Mouse (Mus musculus) T-cell, adult 2 months (primary cell): ENCODE results near the gene Vps26c.
"Not testable (repeated sequence)": the region's sequence is repeated elsewhere in the genome, so short reads cannot be mapped to it uniquely, and the experiment has no call there.

Source experiments
- DNase-seq: peaks from one replicate; pipeline ENCODE4 v3.0.0; 2022; ENCODE audit warnings: low spot score

Gene Vps26c

DNA sequence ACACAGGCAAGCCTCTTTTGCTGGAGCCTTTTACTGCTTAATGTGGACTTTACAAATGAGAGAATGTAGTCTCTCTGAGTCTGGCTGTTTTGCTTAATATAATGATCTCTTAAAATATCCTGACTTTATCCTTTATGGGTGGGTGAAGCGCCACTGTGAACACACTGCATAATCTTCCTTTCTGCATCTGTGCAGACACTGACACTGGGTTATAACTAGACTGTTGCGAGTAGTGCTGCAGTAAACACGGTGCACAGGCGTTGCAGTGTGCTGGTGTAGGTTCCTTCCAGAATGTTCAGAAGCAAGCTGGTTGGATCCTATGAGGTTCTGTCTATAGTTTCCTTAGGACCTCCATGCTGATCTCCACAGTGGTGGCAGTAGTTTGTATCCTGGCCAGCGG lies 37.3 kb downstream of the Vps26c start:
- no peak for DNase-seq

GRCm38 (mm10) chr16:94487341-94487740 lies 39.3 kb downstream of the Vps26c start:
- no peak for DNase-seq

GRCm38 (mm10) chr16:94484752-94485535 lies 41.7 kb downstream of the Vps26c start:
- DNase-seq, result peak; percentile 16

GRCm38 (mm10) chr16:94473086-94473822 lies 53.4 kb downstream of the Vps26c start:
- DNase-seq, result no peak

DNA sequence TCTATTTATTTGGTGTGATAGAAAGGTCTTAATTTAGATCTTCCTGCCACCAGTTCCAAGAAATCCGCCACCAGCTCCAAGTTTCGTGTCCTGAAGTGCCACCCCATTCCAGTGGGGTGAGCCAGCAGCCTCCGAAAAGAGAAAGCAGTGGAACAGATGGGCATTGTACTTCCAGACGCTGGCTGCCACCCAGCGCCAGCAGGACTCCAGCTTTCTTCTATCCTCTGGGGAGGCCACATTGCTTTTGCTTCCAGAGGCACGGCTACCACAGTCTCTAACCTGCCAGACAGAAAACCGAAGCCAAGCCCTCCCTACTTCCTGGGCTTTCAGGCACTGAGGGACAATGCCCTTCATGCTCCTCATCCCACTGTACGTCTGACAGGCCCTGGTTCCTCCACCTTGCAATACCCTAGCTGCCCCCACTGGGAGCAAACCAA lies 54.1 kb downstream of the Vps26c start:
- DNase-seq, result no peak

DNA sequence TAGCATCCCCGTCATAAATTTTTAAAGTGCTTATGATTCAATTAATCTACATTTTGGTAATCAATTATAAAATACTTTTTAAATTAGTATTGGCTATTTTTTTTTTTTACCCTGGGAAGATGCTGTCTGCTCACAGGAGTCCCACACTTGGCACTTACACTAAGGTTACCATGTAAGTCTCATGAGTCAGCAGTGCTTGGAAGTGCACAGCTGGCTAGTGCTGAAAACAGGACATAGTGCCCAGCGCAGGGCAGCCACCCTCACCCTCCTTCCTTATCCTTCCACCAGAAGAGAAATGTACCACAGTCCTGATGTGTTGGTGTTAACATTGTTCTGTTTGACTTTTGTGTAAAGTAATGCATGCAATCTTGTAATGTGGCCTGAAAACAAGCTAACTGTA lies 58.2 kb downstream of the Vps26c start:
- no peak for DNase-seq

GRCm38 (mm10) chr16:94467337-94468055 lies 59.1 kb downstream of the Vps26c start:
- no peak for DNase-seq

DNA sequence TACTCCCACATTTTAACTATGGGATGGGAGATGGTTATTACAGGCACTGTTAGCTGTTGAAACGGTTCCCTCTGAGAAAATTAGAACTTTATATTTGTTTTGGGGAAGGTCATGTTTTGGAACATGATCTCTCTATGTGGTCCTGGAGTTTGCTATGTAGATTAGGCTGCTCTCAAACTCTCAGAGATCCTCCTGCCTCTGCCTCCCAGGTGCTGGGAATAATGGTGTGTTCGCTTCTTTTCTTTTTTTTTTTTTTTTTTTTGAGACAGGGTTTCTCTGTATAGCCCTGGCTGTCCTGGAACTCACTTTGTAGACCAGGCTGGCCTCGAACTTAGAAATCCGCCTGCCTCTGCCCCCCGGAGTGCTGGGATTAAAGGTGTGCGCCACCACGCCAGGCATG lies 60.3 kb downstream of the Vps26c start:
- DNase-seq, result not testable (repeated sequence)

DNA sequence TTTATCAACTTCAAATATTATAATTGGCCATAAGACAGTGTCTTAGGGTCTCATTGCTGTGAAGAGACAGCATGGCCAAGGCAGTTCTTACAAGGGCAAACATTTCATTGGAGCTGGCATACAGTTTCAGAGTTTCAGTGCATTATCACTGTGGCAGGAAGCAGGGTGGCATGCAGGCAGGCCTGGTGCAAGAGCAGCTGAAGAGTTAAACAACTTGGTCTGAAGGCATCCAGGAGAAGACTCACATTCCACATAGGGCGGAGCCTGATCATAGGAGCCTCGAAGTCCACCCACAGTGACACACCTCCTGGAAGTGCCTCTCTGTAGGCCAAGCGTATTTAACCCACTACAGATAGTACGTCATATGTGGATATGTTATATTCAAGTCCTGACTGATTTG lies 60.7 kb downstream of the Vps26c start:
- DNase-seq, result no peak

DNA sequence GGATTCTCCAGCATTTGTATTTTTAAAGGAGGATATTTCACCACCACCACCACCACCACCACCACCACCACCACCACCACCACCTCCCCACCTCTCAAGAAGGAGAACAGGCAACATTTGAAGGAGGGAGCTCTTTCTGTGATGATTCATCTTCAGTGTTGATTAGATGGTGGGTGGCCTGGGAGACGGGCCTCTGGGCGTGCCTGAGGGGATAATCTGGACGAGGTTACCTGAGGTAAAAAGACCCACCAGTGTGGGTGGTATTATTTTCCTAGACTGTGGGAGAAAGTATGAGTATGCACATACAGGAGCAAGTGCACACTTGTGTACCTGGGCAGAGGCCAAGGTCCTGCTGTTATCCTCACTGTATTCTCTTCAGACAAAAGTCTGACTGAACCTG lies 62.6 kb downstream of the Vps26c start:
- no peak for DNase-seq

GRCm38 (mm10) chr16:94454146-94454545 lies 72.5 kb downstream of the Vps26c start:
- DNase-seq, result peak; percentile 49

DNA sequence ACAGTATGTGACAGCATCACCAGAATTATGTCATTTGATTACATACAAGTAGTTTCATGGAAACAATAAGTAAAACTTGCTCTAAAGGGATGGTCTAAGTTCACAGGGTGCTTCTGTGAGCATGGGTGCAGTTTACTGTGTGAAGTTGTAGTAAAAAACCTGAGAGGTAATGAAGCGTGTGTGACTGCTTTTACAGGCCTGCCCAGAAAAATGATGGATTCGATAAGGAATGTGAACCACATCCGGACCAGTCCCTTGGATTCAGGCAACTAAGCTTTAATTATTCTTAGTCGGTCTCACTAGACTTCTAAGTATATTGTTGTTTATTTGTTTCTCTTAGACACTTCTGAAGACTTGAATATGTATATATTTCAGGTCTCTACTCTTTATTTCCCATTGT lies 73.9 kb downstream of the Vps26c start:
- DNase-seq, result no peak

- DNase-seq, result no peak
Observed at GRCm38 (mm10) chr16:94451545-94452488, 74.8 kb downstream of the Vps26c start.

- no peak for DNase-seq
Observed at GRCm38 (mm10) chr16:94449632-94450031, 77.0 kb downstream of the Vps26c start.

DNA sequence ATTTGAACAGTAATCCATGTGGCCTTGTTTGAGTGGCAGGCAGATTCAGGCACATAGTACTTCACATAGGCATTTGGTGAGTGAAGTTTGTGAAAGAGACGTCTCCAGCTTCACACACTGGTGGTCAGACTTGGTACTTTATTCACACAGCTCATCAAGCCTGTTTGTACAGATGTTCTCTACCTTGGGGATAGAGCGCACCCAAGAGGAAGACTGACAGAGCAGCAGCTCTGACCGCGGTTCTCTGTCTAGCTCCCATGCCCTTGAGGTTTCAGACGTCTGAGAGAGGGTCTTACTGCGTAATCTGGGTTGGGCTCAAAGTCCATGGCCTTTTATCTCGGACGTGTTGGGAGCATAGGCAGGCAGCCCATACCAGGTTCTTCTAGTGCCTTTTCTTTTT lies 77.5 kb downstream of the Vps26c start:
- DNase-seq, result no peak
